Mouse (Mus musculus): ENCODE results near the gene Ddost. TPM values are rescaled to one million over a fixed set of nuclear protein-coding genes. Genes with fewer than 3 reads are reported as not detected.

Gene Ddost
- total RNA-seq, 2 experiments from 2014 or later = 74.4 to 82.9 TPM

DNA sequence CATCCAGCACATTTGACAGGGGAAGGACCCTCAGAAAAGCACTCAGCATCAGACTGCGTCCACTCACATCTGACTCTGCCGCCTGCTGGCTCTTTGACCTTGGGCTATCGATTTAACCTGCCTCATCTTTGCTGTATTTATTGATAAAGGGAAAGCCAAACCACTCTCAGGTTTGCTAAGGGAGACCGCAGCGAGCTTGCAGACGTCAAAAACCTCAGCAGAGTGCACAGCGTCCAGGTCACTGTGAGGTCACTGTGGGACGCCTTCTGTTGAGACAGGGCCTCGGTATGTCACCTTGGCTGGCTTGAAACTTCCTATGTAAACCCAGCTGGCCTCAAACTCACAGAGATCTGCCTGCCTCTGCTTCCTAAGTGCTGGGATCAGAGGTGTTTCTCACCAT is 32.8 kb downstream of the Ddost start:
- no peak for DNase-seq

DNA sequence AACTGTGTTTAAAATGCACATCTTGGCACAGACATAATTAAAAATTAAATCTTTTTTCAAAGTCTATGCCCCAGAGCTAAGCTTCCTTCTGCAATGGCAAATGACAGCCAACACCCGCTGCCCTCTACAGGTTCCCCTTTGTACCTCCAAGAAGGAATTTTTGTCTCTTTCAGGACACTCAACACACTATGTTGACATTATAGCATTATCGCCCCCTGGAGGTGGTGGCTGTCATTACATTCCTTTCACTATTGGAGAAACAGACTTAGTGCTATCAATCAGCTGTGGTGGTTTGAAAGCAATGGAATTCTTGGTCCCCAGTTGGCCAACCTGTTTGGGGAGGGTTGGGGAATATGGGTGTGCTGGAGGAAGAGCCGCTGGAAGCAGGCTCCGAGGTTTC is 35.4 kb downstream of the Ddost start:
- peak; percentile 47 for DNase-seq

DNA sequence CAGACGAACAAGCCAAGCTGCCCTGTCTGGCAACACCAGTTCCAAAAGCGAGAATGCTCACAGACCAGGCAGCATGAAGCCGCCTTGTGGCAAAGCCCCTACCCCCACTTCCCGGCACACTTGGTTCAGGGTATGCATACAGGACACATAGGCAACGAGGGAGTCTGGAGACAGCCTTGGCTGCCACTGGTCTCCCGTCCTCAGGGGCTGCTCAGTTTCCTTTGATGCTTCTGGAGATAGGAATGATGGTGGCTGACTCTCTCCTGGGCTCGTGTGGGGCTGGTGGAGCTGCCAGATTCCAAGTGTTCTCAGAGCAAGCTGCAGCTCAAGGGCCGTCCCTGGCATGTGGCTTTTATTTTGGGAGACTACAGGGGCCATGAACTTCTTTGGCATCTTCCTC is 36.9 kb downstream of the Ddost start:
- no peak for DNase-seq

DNA sequence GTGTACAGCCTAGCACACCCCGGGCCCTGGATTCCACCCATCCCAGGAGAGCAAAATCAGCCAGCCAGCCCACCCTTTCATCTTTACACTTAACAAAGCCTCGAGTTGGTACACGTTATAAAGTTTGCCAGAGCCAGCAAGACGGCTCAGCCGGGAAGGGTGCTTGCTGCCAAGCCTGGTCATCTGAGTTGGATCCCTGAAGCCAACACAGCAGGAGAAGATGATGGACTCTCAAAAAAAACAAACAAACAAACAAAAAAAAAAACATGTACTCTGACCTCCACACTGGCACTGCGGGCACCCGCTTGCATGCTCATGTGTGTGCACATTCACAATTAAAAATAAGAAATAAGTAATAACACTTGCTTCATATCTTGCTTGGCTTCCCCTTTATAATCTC is 37.5 kb downstream of the Ddost start:
- no peak for DNase-seq

DNA sequence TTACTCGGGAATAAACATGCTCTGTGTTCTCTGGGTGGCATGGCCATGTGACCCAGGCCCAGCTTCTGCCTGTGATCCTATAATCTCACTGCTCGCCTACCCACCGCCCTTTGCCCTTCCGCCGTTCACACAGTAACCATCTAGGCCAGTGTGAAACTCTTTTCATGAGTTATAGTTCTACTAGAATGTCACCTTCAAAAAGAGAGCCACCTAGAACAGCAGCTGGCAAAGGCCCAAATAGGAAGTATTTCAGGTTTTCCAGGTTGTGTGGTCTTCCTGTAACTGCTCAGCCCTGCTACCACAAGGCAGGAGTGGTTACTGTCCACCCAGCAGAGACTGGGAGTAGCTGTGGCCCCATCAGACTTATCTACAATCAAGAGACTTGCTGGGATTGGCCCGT is 38.2 kb downstream of the Ddost start:
- no peak for DNase-seq

DNA sequence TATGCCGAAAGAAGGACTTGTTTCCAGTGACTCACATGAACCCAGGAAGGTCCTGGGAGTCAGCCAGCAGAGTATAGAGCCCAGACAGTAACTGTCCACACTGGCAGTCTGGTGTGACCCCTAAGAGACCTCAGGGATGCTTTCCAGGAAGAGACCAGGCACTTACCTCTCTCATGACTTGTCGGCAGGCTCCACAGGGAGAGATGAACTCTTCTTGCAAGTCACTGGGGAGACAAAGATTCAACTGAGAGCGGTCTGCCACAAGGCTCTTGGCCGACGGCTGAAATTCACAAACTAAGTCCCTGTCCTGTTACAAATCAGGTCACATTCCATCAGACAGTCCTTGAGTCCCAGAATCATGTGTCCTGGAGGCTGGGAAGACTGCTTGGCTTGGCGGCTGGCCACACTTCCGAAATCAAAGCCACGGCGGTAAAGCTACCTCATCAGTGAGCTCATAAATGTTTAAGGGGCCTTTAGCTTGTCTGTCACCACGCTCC is 38.9 kb downstream of the Ddost start:
- DNase-seq = peak; percentile 36

DNA sequence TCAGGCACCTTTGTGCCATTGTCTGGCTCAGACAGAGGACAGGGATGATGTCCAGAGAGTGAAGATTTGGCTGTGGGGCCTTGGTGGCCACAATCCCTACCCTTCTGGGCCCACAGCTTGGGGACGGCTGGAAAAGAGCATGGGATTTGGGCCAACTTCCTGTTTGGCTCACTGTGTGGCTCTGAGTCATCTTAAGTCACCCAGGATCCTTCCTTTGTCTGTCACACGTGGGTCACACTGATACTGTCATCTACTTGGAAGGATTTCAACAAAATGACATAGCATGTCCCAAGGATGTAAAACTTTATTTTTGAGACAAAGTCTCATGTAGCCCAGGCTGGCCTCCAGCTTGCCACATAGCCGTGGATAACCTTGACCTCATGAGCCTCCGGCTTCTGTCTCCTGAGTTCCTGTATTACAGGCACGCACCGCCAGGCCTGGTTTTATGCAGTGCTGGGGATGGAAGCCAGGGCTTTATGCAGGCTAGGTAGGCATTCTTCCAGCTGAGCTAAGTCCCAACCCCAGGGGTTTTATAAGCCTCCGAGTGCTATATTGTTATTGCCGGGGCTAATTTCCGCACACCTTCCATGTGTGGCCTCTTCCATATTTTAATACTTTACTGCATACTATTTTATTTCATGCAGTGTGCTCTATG is 40.5 kb downstream of the Ddost start:
- no peak for DNase-seq

DNA sequence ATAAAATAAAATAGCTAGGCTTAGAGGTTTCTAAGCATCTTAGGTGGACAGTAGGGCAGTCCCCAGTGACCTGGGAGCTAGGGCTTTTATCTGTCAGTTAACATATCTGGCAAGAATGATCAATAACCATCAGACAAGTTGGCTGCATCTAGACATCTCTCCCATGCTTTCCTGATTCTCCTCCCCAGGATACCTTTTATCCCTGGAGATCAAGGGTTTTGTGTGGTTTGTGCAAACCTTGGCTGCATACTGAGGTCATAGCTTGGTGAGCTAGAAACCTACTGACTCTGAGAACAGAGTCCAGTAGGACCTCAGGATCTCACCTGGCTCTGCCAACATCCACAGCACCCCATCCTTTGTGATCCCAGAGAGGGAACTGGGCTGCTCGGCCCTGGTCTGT is 42.8 kb downstream of the Ddost start:
- no peak for DNase-seq

DNA sequence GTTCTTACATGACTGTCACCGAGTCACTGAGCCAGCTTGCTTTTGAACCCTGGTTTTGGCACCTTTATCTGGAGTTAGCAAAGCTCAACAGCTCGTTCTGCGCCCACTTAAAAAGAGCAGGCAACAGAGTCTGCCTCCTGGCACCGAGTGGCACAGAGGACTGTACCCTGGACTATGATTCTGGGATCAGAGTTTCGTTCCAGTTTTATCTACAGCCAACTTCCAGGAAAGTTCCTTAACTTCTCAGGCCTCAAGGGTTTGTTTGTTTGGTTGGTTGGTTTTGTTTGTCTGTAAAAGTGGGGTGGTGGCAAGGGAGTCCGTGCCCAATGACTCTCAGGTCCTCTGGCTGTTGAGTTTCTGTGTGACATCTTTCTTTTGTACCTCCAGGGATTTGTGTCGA is 44.2 kb downstream of the Ddost start:
- no peak for DNase-seq

DNA sequence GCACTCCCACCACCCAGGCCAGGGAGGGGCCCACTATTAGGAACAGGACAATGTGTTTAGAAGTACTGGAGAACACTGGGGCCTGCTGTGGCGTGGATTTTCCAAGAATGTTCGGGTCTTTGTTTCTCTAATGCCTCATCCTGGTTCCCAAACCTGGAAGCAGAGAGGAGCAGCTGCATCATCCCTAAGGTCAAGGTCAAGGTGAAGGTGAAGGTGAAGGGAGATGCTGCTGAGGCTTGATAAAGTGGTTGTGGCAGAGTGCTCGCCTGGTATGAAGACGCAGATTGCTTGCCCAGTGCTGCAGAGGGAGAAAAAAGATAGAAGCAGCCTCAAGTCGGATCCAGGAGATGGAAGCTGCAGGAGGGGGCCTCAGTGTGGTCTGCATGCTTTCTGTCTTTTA is 47.3 kb downstream of the Ddost start:
- DNase-seq = no peak

DNA sequence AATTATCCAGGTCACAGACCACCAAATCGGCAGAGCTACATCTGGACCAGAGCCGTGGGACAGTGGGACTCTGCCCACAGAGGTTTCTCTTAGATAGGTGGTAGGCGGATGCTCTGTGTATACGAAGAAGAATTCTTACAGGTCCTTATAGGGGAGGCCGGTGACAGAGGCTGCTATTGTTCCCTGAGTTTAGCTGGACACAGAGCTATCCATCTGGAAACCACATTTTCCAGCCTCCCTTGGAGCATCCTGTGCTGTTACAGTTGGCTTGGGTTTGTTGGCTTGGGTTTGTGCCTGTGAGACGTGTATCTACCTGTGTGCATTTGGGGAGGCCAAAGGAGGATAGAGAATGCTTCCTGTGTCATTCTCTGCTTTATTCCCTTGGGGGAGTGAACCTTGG is 48.2 kb downstream of the Ddost start:
- no peak for DNase-seq

DNA sequence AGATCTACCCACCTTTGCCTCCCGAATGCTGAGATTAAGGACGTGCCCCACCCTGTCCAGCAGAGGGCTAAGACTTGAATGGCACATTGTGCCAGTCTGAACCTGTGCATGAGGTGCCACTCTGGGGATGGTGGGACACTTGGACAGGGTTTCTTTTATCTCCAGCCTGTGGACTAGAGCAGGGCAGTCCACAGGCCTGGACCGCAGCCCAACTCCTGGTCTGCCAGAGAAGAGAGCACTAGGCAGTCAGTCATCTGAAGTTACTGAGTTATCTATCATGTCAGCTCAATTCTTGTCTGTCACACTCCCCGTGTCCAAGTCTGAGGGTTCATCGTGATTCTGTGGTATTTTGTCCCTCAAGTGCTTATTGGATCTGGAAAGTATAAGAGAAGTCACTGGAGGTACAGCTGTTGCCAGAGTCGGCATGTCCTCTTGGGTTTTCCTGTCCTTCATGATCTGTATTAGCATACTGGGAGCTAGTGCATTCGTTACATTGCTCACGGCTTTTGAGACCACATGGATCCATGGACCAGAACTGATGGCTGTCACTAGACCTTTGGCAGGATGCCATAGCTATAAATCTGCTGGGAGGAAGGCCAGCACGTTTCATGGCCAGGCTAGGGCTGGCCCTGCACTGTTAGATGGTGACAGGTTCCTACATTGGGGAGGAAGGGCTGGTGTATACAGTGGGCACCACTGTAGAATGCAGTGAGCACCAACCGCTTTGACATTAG is 49.1 kb downstream of the Ddost start:
- no peak for DNase-seq

DNA sequence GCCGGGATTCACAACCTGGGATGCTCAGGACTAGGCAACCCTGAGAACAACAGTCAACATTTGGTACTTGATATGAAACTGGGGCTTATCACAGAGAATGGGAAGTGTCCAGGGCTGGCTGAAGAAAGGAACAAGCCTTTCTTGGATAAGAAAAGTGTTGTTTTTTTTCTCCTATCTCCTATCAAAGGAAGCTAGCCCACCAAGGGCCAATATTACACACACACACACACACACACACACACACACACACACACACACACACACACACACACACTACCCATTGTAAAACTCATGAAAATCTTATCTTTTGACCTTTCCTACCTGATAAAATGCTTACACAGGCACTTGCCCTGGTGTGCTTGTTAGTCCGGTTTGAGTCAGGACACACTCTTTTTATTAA is 51.0 kb downstream of the Ddost start:
- no peak for DNase-seq

DNA sequence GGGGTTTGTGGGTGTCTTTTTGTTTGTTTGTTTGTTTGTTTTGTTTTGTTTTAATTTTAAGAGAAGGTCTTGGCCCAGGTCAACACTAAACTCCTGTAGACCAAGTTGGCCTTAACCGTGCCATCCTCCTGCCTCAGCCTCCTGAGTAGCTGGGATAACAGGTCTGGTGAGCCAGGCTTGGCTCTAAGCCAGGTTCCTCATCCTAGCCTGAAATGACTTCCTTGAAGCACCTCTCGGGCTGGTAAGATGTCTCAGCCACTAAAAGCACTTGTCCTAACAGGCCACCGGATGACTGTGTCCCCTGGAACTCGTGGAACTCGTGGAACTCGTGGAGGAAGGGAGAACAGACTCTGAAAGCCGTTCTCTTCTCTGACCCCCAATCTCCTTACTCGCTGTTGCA is 51.6 kb downstream of the Ddost start:
- DNase-seq = no peak

DNA sequence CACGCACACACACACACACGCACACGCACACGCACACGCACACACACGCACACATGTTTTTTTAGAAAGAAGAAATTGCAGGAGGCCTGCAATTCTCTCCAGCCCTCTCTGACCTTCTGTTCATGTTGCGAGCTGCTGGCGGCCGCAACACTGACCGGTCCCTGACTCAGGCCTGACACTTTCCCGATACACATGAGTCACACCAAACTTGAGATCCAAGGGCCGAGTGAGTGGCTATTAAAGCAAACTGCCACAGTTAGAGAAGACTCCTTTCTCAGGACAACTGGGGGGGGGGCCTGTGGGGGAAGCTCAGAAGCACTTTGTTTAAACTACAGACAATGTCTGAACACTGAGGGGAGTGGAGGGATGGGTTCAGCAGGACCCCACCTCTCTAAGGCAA is 52.0 kb downstream of the Ddost start:
- DNase-seq = no peak

DNA sequence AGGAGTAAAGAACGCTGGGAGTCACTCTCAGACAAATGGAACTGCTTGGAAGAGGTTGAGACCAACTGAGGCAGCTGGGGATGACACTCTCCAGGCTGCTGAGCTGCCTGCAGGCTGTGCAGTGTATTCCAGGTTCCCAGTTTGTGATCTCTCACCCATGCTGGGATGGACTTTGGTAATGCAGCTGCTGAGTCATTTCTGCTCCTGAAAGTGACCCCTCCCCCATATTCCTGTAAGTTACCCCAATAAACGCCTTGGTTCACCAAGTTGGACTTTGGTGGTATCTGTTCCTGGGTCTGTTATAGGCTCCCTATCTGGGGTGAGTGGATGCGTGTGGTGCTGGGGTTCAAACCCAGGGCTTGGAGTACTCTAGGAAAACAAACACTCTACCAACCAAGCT is 53.6 kb downstream of the Ddost start:
- no peak for DNase-seq

DNA sequence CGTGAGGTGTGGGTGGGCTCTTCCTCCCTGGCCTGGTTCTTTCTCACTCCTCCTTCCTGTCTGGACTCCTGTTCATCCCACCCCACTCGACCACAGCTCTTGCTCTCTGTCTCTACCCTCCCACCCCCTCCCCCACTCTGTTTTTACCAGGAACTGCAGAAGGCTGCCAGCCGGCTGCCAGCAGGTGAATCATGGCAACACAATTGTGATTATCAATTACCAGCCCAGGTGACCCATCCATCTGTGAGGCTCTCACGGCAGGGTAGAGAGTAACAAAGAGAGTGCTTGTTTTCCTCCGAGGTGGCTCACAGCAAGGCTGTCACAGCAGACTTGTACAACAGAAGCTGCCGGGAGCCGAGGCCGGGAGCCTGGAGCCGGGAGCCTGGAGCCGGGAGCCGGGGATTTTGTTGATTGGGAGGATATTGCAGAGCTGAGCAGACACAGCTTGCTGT is 56.9 kb downstream of the Ddost start:
- DNase-seq = no peak

Small RNA genes within 50 kb of the gene (microRNA-seq; reads per million reads assigned to microRNA genes)
- gene Gm27646 (0 to 0.25 reads per million in 2 experiments), gene Mir7019 (0.50 to 1.6 reads per million in 2 experiments)

Other genes with a start within 250 kb of the Ddost start
- gene Hp1bp3, start 88.4 kb upstream of the Ddost start, total RNA-seq (2021) = 10 to 100 TPM; 65.5 to 73.8 TPM
- gene Sh2d5, start 54.3 kb upstream of the Ddost start, total RNA-seq (2021) = under 1 TPM; 0.09 to 0.11 TPM
- gene Kif17, start 54.3 kb upstream of the Ddost start, total RNA-seq (2021) = under 1 TPM in 1 of 2 experiments, not detected in 1; 0.14 TPM
- 100 to 1,000 TPM; 228 to 240 TPM for gene Pink1, start 21.6 kb downstream of the Ddost start, total RNA-seq (2021)
- 1 to 10 TPM; 2.5 to 2.8 TPM for gene Cda, start 63.3 kb downstream of the Ddost start, total RNA-seq (2021)
- under 1 TPM in 1 of 2 experiments, not detected in 1; 0.11 TPM for gene Fam43b, start 91.8 kb downstream of the Ddost start, total RNA-seq (2021)
- 10 to 100 TPM; 32.3 to 35.7 TPM for gene Mul1, start 129.9 kb downstream of the Ddost start, total RNA-seq (2021)
- gene Camk2n1, start 149.6 kb downstream of the Ddost start, total RNA-seq (2021) = 1 to 10 TPM; 5.9 to 7.2 TPM